Mouse (Mus musculus) telencephalon, adult 2 months (tissue): ENCODE results near the gene Zc3h7b.

Experiments used
- DNase-seq: peaks from one replicate; pipeline ENCODE4 v3.0.0-alpha.2; 2011; ENCODE audit warnings: low read depth, low spot score

Zc3h7b gene

DNA sequence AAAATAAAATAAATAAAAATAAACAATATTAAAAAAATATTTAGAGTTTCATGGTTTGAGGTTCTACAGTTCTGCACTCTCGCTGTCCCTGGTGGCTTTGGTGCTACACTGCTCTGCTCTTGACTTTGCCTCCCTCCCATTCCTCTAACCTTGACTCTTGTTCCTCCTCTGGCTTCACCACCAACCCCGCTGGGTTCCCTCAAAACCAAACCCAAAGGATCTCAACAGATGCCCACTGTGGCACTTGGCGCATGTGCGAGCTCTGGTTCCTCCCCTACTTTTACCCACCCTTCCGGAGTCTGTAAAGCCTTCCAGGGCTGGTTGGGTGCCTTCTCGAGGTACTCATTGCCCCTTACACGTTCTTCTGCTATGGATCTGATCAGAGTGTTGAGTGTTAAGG, 97.4 kb downstream of the Zc3h7b start:
- no peak for DNase-seq

DNA sequence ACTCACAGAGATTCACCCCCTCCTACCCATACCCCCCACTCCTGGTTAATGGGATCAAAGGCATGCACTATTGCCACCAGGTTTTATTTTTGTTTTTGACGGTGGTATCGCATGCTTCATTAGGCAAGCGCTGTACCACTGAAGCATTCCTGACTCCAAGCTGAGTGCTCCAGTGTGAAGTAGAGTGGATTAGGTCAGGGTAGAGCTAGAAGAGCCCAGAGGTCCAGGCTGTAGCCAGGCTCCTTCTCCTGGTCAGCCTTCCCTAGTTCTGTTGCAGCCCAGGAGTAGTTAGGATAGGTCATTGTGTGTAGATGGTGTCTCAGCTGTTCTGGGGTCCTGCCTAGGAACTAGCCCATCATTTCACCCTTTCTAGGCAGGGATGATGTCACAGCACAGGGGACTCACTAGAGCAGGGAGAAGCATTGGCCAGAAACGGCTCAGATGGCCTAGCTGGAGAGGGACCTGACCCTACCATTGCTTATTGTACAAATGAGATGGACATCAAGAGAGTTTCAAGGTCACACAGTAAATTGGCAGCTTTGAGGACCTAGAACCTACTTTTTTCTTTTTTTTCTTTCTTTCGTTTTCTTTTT, 100.3 kb downstream of the Zc3h7b start:
- DNase-seq = no peak

GRCm38 (mm10) chr15:81845724-81846123, 100.9 kb downstream of the Zc3h7b start:
- no peak for DNase-seq
